Mouse (Mus musculus): ENCODE measurements around the gene 1700080E11Rik.
"Not testable (repeated sequence)": the region's sequence is repeated elsewhere in the genome, so short reads cannot be mapped to it uniquely, and the experiment has no call there.

Gene 1700080E11Rik

DNA sequence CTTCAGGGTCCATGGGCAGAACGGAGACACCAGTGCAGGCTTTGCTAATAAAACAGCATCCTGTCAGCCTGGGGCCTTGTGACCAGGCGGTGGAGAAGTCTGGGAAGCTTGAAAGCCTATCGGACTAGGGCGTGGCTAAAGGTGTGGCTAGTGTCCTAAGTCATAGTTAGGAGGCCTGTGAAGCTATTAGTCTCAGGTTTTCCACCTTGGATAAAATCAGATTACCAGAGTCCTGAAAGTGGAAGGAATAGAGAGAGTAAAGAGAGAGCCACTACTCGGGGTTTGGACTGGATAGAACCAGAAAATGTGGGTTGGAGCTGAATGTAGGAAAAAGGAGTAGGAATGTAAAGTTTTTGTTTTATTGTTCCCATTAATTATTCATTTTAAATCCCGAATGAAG is at the start of gene 1700080E11Rik:
Gene 1700080E11Rik, minus strand, starts transcription at position 101 of the 400 bp plus-strand sequence.
- no peak for DNase-seq (ENCODE audit: low read depth, low spot score)

DNA sequence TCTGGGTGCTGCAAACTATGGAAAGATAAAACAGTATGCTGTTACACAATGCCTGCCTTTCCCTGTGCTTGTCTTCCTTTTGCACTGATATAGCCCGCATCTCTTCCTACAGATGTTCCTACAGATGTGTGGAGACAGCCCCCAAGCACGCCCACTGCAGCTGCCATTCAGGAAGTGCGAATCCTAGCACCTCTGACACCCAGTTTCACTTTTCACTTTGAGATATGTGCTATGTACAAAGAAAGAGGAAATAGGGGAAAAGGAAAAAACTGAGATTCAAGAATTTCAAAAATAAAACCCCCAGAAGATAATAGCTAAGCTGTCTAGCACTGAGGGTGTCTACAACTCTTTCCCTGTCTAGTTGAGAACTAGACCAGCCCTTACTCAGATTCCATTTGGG is 41.8 kb upstream of the 1700080E11Rik start:
- DNase-seq (ENCODE audit: low read depth, low spot score) = no peak

DNA sequence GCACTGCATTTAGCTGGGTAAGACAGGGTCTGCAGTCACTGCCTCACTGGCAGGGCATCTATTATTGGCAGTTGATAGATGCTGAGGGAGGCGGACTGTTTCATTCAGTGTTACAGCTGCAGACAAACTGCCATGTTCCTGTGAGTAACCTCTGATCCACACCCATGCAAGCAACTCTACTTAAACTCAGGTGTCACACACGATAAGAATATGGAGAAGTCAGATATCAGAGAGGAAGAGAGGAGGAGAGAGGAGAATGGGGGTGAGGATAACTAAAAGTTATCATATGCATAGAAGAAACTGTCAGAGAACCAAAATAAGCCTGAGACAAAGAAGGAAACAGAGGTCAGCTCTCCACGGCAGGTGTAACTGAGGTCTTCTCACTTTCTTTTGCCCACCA is 37.5 kb upstream of the 1700080E11Rik start:
- no peak for DNase-seq (ENCODE audit: low read depth, low spot score)

DNA sequence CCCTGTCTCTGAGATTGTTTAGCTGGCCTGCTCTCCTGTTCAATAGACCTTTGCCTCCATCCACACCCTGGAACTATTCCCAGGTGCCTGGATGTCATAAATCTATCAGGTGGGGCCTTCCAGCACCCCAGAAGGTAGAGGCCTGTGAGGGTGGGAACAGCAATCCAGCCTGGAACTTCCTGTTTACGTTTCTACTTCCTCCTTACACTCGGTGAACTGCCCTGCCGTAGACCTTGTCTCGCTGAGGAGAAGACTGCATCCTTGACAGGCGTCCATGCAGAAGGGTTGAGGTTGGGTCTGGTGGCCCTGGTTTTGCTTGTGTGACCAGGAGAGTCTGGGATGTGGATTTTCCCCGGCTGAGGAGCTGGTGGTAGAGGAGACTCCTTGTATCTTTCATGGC is 5.7 kb downstream of the 1700080E11Rik start:
- no peak for DNase-seq (ENCODE audit: low read depth, low spot score)

DNA sequence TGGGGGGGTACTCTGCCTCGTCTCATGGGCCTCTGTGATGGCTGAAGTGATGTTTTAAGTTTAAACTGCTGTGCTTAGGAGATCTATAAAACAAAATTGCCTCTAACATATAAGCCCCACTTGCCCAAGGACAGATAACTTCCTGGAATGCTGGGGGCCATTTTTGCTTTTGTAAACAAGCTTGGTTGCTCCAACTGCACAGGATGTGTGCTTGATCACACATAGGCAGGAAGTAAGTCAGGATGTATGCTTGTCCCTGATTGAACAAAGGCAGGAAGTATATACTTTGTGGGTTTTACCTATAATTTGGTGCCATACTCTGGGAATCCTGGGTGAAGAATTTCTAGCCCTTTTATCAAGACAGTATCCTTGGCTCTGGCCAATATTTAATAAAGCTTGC is 8.5 kb downstream of the 1700080E11Rik start:
- no peak for DNase-seq (ENCODE audit: low read depth, low spot score)

DNA sequence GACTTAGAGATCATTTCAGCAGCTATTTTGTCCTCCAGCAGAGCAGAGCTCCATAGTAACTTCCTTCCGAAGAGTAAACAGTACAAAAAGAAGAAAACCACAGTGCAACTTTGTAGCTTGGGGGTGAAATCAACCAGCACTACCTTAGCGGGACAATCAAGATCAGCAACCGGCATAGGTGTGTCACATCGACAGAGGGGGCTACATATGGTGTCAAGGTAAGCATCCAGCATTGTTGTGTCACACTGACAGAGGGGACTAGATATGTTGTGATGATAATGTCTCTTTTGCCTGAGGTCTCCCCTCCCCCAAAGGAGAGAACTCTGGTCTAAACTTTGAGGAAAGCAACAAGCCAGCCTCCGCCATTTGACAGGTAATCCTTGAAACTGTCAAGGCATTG is 10.4 kb downstream of the 1700080E11Rik start:
- DNase-seq (ENCODE audit: low read depth, low spot score) = no peak

DNA sequence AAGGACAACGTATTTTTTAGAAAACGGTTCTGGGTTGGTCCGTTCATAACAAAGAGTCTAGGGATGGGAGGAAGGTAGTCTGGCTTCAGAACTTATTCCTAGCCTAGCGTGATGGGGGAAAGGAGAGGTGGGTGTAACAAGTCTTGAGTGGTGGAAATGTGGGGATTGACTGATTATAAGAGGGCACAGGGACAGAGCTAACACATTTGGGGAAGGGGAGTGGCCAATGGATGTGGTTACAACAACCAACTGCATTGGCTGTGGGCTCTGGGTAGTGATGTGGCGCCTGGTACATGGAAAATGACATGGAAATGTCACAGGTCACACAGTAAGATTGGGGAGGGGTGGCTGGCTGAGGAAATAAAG is 12.9 kb downstream of the 1700080E11Rik start:
- no peak for DNase-seq (ENCODE audit: low read depth, low spot score)

DNA sequence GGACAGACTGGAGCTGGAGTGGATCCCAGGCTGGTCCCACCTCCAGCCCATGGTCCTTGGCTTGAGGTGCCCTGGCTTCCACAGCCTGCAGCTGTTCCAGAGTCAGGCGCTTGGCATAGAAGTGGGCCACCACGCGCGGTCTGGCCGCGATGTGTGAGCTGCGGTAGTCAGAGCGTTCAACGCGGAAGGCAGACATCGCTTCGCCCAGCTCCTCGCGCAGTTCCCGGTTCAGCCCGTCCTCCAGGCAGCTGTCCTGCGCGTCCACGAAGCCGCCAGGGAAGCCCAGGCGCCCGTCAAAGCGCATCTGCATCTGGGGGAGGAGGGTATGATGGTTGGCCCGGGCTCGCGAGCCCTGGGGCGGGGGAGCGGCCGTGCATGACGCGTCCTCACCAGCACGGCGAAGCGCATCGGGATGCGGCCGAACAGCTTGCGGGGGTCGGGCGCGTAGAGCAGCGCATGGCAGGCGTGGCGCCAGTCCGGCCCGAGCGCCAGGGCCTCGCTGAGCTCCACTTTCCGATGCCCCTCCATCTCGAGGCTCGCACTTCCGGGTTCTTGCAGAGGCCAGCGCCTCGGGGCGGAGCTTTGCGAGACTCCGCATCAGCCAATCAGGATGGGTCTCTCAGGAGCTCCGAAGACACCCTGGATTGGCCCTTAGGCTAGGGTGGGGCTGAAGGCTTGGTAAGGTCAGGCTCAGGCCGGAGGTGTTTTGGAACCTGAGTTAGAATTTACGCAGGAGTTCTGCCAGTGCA is 13.5 kb downstream of the 1700080E11Rik start, which contains the start of gene Nudt16:
Gene Nudt16, minus strand, starts transcription at position 572 of the 749 bp plus-strand sequence.
- DNase-seq (ENCODE audit: low read depth, low spot score) = peak; percentile 94

DNA sequence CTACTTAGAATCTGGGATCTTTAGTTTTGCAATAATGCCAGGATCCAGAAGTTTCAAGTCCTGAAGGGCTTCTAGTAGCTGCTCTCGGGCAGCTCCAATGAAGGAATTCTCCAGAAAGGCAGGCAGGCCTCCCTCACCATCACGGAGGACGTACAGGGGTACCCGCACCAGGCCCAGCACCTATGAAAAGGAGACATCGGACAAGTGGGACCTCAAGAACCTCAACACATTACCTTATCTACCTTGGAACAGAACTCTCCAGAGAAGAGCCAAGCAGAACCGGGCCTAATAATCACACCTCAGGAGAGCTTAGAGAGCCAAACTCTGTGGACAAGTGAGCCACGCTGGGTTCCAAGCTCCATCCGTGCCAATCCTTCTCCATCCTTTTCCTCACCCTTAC is 14.6 kb downstream of the 1700080E11Rik start:
- DNase-seq (ENCODE audit: low read depth, low spot score) = no peak

DNA sequence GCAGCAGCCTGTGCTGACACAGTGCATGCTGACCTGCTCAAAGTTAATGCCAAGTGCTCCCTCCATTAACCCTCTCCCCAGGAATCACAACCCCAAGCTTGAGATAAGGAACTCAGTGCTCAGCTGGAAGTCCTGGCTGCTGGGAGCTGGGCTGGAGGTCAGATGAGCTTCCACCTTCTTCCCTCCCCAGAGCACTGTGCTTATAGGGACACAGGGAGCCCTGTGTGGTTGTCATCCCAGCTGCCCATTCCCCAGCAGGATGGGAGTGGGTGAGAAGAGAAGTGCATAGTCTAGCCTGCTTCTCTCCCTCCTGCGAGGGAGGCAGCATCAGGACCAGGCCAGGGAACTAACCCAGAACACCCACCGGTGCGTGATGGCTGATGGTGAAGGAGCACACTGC is 19.7 kb downstream of the 1700080E11Rik start:
- not testable (repeated sequence) for DNase-seq (ENCODE audit: low read depth, low spot score)

DNA sequence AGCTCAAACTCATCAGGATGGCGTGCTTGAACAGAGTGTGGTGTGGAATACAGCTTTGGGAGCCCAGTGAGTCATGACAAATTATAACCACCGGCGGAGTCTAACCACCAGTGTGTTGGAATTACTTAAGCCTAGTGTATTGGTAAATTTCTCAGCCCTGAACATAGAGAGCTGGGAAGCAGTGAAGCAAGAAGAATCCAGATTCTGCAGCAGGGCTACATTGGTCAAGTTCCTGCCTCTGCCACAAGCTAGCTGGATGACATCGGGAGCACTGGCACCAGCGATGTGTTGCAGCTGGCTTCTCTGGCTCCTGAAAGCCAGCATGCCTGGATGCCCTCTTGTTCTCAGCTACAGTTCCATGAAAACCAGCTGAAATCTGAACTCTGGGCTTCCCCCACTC is 41.0 kb downstream of the 1700080E11Rik start:
- no peak for DNase-seq (ENCODE audit: low read depth, low spot score)

DNA sequence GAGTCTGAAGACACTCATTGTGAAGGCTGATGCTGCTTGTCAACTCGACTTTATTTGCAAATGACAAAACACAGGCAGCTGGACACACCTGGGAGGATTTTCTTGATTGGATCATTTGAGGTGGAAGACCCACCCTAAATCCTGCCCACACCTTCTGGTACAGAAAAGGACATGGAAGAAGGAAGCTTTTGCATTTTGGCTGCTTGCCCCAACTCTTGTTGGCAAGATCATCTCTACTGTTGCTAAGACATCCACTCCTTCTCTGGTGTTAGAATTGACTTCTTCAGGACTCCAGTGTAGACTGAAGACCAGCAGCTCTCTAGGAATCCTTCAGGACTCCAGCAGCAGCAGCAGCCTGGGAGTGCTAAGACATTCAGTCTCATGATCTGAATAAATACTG is 43.0 kb downstream of the 1700080E11Rik start:
- DNase-seq (ENCODE audit: low read depth, low spot score) = no peak

DNA sequence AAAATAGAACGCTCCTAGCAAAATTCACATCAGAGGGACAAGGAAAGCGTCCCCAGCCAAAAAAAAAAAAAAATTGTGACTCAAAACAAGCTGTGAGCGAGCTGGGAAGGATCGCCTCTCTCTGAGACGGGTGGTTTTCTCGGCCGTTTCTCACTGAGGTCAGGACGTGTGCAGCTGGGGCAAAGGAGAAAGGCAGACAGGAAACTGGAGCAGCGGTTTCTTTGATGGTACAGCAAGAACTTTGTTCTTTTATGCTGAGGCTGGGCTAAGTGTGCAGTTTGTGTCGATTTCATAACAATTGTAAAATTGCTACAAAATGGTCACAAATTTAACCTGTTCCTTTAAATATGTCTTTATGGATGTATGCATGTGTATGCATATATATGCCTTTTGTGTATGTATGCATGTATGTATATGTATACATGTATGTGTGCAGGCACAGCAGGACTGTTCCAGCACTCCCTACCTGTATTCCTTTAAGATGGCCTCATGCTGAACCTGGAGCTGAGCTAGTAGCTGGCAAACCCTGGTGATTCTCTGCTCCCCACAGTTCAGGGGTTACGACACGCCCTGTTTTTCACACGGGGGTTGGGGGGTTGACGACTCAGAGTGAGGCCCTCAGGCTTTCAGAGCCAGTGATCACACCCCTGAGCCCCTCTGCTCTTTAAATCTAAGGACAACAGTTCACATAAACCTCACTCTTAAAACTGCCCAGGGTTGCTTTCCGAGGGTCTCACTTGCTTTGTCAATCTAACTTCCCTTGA is 43.9 kb downstream of the 1700080E11Rik start:
- no peak for DNase-seq (ENCODE audit: low read depth, low spot score)

Measured in mesoderm, embryonic 11.5 days (tissue).